16 mouse cellular contexts compared by ENCODE assay signal in genomic region chr14:48800100-48800449, GRCm38 (mm10).
DNase-seq lines count a peak whose midpoint lies in the region; ATAC-seq lines count a peak whose summit lies in the region.
"Had no signal": no experiment of that assay in that cellular context is flagged by ENCODE, and none has a peak within 500 bp of the region (broad histone marks: within the 10 kb centered on the region; RNA-seq: fewer than 3 reads in every experiment).

No protein-coding gene starts in this region.

- intact Hi-C loops in heart, postnatal 14 days (cut with DNase I): no loop called here

- no peaks in the 10 kb centered on the region; the same call in 1 of the 2 replicates for H3K27me3 ChIP-seq in limb, embryonic 12.5 days
- H3K27me3 ChIP-seq in limb, embryonic 10.5 days (ENCODE audit: low read depth, poor library complexity, severe bottlenecking): peaks cover 4% of the 10 kb centered on the region; the same call in 1 of the 2 replicates
- H3K27me3 ChIP-seq in forebrain, embryonic 11.5 days (ENCODE audit: control insufficient read depth, insufficient read depth, low read length): peaks cover 30% of the 10 kb centered on the region
- peaks cover 7% of the 10 kb centered on the region for H3K27me3 ChIP-seq in forebrain, embryonic 14.5 days (replicated peaks; ENCODE audit: control insufficient read depth, insufficient read depth, low read length)
- no peaks in the 10 kb centered on the region for H3K27me3 ChIP-seq in midbrain, embryonic 14.5 days (ENCODE audit: control insufficient read depth, insufficient read depth, low read length)
- H3K27me3 ChIP-seq: heart, embryonic 12.5 days had no signal

- no peak for DNase-seq in limb, embryonic 10.5 days (ENCODE audit: low spot score)
- DNase-seq in forebrain, embryonic 11.5 days (ENCODE audit: low spot score): no peak
- DNase-seq in forebrain, embryonic 14.5 days (ENCODE audit: low spot score): no peak
- DNase-seq in midbrain, embryonic 14.5 days: no peak
- no peak for DNase-seq in heart, postnatal 14 days
- no peak for DNase-seq in gastrocnemius, postnatal 4 days (ENCODE audit: low spot score in 2 of 2)
- DNase-seq: adrenal gland, postnatal 14 days; cerebellum, adult 11-12 months; cerebellum, adult 9-11 months; cerebellum, postnatal 36 days; gastrocnemius, postnatal 10 days; heart, postnatal 36 days had no signal

- no peak for ATAC-seq in limb, embryonic 12.5 days (ENCODE audit: insufficient number of reproducible peaks, insufficient read depth, low FRiP score, low TSS enrichment, low read depth)
- peak; percentile 42 for ATAC-seq in forebrain, embryonic 11.5 days (replicated peaks; ENCODE audit: low FRiP score)
- ATAC-seq in forebrain, embryonic 14.5 days: peak; percentile 51; the same call in 1 of the 2 replicates
- ATAC-seq in midbrain, embryonic 14.5 days (ENCODE audit: low FRiP score, low TSS enrichment): no peak

- H3K9me3 ChIP-seq in limb, embryonic 12.5 days: no peaks in the 10 kb centered on the region
- no peaks in the 10 kb centered on the region for H3K9me3 ChIP-seq in limb, embryonic 10.5 days (replicated peaks)
- no peaks in the 10 kb centered on the region; the same call in 1 of the 2 replicates for H3K9me3 ChIP-seq in forebrain, embryonic 11.5 days (ENCODE audit: control insufficient read depth, low read length)
- H3K9me3 ChIP-seq in forebrain, embryonic 14.5 days (replicated peaks; ENCODE audit: control insufficient read depth, low read length): 0 out of 2 replicates have a peak, but pooled peaks cover 4% of the 10 kb centered on the region
- H3K9me3 ChIP-seq in midbrain, embryonic 14.5 days (ENCODE audit: control insufficient read depth, low read length): no peaks in the 10 kb centered on the region
- H3K9me3 ChIP-seq: embryonic facial prominence, embryonic 13.5 days; heart, embryonic 12.5 days; hindbrain, embryonic 15.5 days had no signal

- peak overlapping the region; percentile 18; the same call in 1 of the 2 replicates for H3K4me2 ChIP-seq in limb, embryonic 12.5 days
- no peak overlapping the region for H3K4me2 ChIP-seq in forebrain, embryonic 11.5 days (ENCODE audit: low read depth, low read length, severe bottlenecking)
- no peak overlapping the region; the same call in 1 of the 2 replicates for H3K4me2 ChIP-seq in forebrain, embryonic 14.5 days (ENCODE audit: low read length)
- peak overlapping the region; percentile 45; the same call in 1 of the 2 replicates for H3K4me2 ChIP-seq in midbrain, embryonic 14.5 days (ENCODE audit: low read length)
- H3K4me2 ChIP-seq: embryonic facial prominence, embryonic 13.5 days; heart, embryonic 12.5 days; hindbrain, embryonic 15.5 days had no signal

- 35% methylated on average over 4 of the region's 4 CpGs for WGBS in limb, embryonic 12.5 days
- 45% methylated on average over 4 of the region's 4 CpGs for WGBS in limb, embryonic 10.5 days
- 11% methylated on average over 4 of the region's 4 CpGs for WGBS in forebrain, embryonic 11.5 days
- WGBS in forebrain, embryonic 14.5 days: 3% methylated on average over 4 of the region's 4 CpGs
- WGBS in midbrain, embryonic 14.5 days: 5% methylated on average over 4 of the region's 4 CpGs

- H3K4me3 ChIP-seq in limb, embryonic 12.5 days (replicated peaks): no peak overlapping the region
- H3K4me3 ChIP-seq in limb, embryonic 10.5 days: no peak overlapping the region
- H3K4me3 ChIP-seq in forebrain, embryonic 11.5 days (ENCODE audit: low read depth, low read length): no peak overlapping the region
- H3K4me3 ChIP-seq in forebrain, embryonic 14.5 days (ENCODE audit: low read depth, low read length): no peak overlapping the region
- no peak overlapping the region for H3K4me3 ChIP-seq in midbrain, embryonic 14.5 days (replicated peaks; ENCODE audit: low read depth, low read length)
- H3K4me3 ChIP-seq: embryonic facial prominence, embryonic 13.5 days; heart, embryonic 12.5 days; hindbrain, embryonic 15.5 days had no signal

- no peak overlapping the region for H3K27ac ChIP-seq in limb, embryonic 12.5 days
- no peak overlapping the region for H3K27ac ChIP-seq in limb, embryonic 10.5 days
- no peak overlapping the region for H3K27ac ChIP-seq in forebrain, embryonic 11.5 days (ENCODE audit: low read depth, low read length)
- H3K27ac ChIP-seq in forebrain, embryonic 14.5 days (ENCODE audit: low read depth, low read length): no peak overlapping the region
- H3K27ac ChIP-seq in midbrain, embryonic 14.5 days (replicated peaks; ENCODE audit: low read depth, low read length): no peak overlapping the region
- H3K27ac ChIP-seq: embryonic facial prominence, embryonic 13.5 days; hindbrain, embryonic 15.5 days had no signal

- H3K4me1 ChIP-seq in limb, embryonic 12.5 days (replicated peaks): peaks cover 6% of the 10 kb centered on the region
- H3K4me1 ChIP-seq in limb, embryonic 10.5 days: peaks cover 19% of the 10 kb centered on the region
- H3K4me1 ChIP-seq in forebrain, embryonic 11.5 days (replicated peaks; ENCODE audit: control insufficient read depth, insufficient read depth, low read length): peaks cover 8% of the 10 kb centered on the region; the same call in 1 of the 2 replicates
- H3K4me1 ChIP-seq in forebrain, embryonic 14.5 days (ENCODE audit: control insufficient read depth, insufficient read depth, low read length): peaks cover 8% of the 10 kb centered on the region
- H3K4me1 ChIP-seq in midbrain, embryonic 14.5 days (ENCODE audit: control insufficient read depth, insufficient read depth, low read length): peaks cover 20% of the 10 kb centered on the region
- H3K4me1 ChIP-seq: heart, embryonic 12.5 days had no signal

- no peak overlapping the region for H3K9ac ChIP-seq in limb, embryonic 12.5 days (replicated peaks)
- no peak overlapping the region for H3K9ac ChIP-seq in forebrain, embryonic 11.5 days (ENCODE audit: low read length)
- no peak overlapping the region for H3K9ac ChIP-seq in forebrain, embryonic 14.5 days (ENCODE audit: low read length)
- no peak overlapping the region for H3K9ac ChIP-seq in midbrain, embryonic 14.5 days (replicated peaks; ENCODE audit: low read length)
- H3K9ac ChIP-seq: embryonic facial prominence, embryonic 13.5 days; heart, embryonic 12.5 days; hindbrain, embryonic 15.5 days had no signal

- no peaks in the 10 kb centered on the region for H3K36me3 ChIP-seq in limb, embryonic 12.5 days
- H3K36me3 ChIP-seq in limb, embryonic 10.5 days: no peaks in the 10 kb centered on the region
- H3K36me3 ChIP-seq in forebrain, embryonic 11.5 days (ENCODE audit: control insufficient read depth, insufficient read depth, low read length): no peaks in the 10 kb centered on the region
- H3K36me3 ChIP-seq in forebrain, embryonic 14.5 days (ENCODE audit: control insufficient read depth, insufficient read depth, low read length): no peaks in the 10 kb centered on the region
- H3K36me3 ChIP-seq in midbrain, embryonic 14.5 days (ENCODE audit: control insufficient read depth, insufficient read depth, low read length): no peaks in the 10 kb centered on the region
- H3K36me3 ChIP-seq: embryonic facial prominence, embryonic 13.5 days; heart, embryonic 12.5 days; hindbrain, embryonic 15.5 days had no signal

Comparison
In these comparisons a context has a peak if more than half of its experiments do, and no peak if none do; other contexts are left out.
1. ATAC-seq: peak in forebrain, embryonic 11.5 days (single experiment) and forebrain, embryonic 14.5 days (single experiment); none in limb, embryonic 12.5 days (single experiment) and midbrain, embryonic 14.5 days (single experiment).
2. H3K4me2 ChIP-seq: peak in limb, embryonic 12.5 days (single experiment) and midbrain, embryonic 14.5 days (single experiment); none in forebrain, embryonic 11.5 days (single experiment) and forebrain, embryonic 14.5 days (single experiment).